Mouse (Mus musculus): ENCODE results near the gene Apol6.
A peak's percentile ranks its signal among the peaks of the same experiment; 100 is the strongest.
"Not testable (repeated sequence)": the region's sequence is repeated elsewhere in the genome, so short reads cannot be mapped to it uniquely, and the experiment has no call there.

The Apol6 gene

DNA sequence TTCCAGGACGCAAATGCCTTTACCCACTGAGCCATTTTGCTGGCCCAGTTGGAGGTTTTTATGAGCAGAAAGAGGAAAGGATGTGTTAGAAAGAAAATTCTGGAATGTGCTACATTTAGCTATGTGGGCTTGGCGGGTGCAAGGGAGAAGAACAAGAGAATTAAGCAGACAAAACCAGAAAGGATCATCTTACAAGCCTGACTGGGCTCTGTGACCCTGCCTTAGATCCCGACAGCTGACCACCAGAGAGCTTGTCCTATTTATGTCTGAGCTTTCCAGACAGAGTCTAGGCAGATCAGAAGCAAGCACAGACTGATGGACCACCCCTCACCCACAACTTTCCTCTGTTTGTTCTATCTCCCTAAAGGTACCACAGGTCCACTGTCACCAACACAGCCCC, 13.3 kb upstream of the Apol6 start:
- DNase-seq (ENCODE audit: low spot score): no peak

GRCm38 (mm10) chr15:77034526-77034925, 10.0 kb upstream of the Apol6 start:
- no peak for DNase-seq (ENCODE audit: low spot score)

- DNase-seq (ENCODE audit: low spot score): no peak
Measured at GRCm38 (mm10) chr15:77035643-77036042, 8.9 kb upstream of the Apol6 start.

DNA sequence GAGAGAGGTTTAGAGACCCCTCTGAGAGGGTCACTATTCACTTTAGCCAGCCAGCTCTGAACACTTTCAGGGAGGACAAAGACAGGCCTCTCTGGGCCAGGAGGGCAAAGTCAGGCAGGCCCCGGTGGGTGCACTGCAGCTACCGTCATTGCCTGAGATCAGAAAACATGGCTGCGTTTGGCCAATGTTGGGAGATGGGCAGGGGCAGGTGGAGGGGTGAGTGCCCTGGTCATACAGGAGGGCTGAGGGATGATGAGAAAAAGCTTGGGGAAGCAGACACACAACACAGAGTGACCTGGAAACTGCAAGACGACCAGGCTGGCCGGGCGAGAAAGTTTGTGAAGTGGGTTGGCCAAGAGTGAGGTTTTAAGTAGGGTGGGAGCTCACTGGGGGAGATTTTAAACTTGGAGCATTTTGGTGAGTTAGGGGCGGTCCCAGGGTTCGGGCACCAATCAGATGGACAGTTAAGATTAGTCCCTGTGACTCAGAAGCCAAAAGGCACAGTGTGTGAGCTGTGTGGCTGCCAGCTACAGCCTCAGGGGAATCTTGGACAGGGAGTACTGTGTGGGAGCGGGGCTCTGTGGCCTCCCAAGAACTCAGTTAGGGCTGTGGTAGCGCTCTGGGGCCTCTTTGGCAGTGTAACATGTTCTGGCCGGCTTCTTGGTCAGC, 8.1 kb upstream of the Apol6 start:
- peak; percentile 72 for DNase-seq (ENCODE audit: low spot score)

GRCm38 (mm10) chr15:77036989-77037277, 7.6 kb upstream of the Apol6 start:
- no peak for DNase-seq (ENCODE audit: low spot score)

GRCm38 (mm10) chr15:77037278-77038161, 7.0 kb upstream of the Apol6 start:
- DNase-seq (ENCODE audit: low spot score): peak; percentile 67

DNA sequence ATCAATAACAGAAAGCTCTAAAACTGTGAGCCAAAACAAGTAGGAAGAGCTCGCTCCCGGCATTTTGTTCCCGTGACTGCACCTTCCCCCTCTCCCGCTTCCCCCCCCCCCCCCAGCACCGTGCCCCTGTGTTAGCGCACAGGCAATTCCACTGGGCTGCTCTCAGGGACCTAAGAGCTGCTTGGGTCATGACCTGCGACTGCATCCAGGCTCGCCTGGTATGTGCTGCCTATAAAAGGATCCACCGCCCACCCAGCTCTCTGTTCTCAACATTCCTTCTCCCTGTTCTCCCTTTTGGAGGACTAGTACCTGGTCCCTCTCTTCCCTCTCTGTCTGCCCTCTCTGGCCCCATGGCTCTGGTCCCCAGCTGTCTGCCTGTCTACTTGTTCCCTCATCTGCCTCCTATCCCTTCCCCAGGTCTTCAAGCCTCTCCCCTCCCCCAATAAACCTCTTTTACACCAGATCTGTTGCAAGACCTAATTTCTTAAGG, 5.3 kb upstream of the Apol6 start:
- no peak for DNase-seq (ENCODE audit: low spot score)

DNA sequence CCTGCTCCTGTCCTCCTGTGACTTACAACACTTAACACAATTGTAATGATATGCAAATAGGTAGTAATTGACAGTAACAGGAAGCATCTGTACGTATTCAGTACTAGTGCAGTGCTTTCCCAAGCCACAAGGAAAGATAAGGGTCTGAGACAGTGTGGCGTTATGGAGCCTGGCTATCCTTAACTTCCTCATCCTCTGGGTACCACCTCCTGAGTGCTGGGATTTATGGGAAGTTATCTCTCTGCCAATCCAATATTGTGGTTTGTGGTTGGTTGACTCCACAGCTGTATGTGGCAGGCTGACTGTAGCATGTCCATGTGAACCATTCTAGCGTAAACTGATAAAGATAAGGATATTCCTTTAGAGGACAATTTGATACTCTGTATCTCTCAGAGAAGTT, 3.7 kb upstream of the Apol6 start:
- no peak for DNase-seq (ENCODE audit: low spot score)

- peak; percentile 44 for DNase-seq (ENCODE audit: low spot score)
Measured at GRCm38 (mm10) chr15:77045609-77046008, 1.1 kb downstream of the Apol6 start.

DNA sequence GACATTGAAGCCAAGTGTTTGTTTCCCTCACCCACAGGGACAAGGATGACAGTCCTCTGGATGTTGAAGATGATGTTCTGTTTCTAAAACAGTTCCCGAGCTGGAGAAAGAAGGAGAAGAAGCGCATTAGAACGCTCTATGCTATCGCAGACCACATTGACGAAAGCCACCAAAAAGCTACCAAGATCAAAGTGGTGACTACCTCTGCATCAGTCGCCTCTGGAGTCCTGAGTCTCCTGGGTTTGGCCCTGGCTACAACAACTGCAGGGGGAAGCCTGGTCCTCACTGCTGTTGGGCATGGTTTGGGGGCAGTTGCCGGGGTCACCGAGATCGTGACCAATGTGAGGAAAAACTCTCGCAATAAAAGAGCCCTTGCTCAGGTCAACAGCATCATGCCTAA, 6.0 kb downstream of the Apol6 start, which contains the start of gene Mb:
Gene Mb, minus strand, starts transcription at position 101 of the 400 bp plus-strand sequence.
- DNase-seq (ENCODE audit: low spot score): no peak

GRCm38 (mm10) chr15:77052176-77052575, 7.6 kb downstream of the Apol6 start:
- DNase-seq (ENCODE audit: low spot score): no peak

DNA sequence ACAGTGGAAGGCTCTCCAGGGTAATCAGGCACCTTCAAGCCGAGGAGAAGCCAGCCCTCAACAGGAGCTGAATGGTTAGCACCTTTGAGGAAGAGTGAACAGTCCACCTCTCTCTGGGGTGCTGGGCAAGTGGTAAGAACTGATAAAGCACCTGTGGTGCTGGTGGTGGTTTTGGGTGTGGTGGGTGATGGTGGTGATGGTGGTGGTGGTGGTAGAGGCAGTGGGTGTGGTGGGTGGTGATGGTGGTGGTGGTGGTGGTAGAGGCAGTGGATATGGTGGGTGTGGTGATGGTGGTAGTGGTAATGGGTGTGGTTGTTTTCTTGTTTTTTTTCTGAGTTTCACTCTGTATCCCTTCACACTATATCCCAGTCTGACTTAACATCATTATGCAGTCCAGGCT, 8.5 kb downstream of the Apol6 start:
- DNase-seq (ENCODE audit: low spot score): no peak

- DNase-seq (ENCODE audit: low spot score): no peak
Measured at GRCm38 (mm10) chr15:77054611-77055175, 10.2 kb downstream of the Apol6 start.

DNA sequence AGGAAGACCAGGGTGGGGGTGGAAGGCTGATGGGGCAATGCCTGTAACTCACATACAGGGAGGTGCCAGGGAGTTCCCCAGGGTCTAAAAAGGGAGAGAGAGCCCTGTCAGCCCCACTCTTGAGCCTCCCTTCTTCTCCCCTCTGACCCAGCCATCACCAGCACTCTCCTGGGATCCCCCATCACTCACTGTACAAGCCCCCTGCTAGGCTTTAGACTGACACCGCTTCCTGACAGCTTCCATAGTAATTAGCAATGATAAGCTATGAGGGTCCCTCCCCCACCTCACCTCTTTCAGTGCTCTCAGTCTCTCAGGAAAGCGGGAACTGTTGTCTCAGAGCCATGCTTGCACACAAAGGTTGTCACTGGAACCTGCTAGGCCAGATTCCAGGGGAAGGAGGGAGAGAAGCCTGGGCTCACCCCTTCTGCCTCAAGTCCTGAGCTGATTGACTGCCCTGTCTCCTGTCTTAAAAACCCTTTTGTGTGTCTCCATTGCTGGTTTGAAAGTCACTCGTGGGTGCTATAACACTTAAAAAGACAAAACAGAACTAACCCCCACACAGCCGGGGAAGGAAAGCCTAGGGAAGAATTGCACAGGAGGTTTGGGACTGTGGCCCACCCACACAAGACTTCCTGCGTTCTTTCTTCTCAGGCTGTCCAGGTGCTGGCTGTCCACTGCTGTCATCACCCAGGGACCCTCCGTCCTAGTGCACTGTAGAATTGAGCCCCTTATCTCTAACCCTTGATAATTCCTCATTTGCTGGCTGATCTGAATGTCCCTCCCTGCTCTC, 11.7 kb downstream of the Apol6 start:
- DNase-seq (ENCODE audit: low spot score): no peak

- no peak for DNase-seq (ENCODE audit: low spot score)
Measured at GRCm38 (mm10) chr15:77056791-77057051, 12.2 kb downstream of the Apol6 start.

DNA sequence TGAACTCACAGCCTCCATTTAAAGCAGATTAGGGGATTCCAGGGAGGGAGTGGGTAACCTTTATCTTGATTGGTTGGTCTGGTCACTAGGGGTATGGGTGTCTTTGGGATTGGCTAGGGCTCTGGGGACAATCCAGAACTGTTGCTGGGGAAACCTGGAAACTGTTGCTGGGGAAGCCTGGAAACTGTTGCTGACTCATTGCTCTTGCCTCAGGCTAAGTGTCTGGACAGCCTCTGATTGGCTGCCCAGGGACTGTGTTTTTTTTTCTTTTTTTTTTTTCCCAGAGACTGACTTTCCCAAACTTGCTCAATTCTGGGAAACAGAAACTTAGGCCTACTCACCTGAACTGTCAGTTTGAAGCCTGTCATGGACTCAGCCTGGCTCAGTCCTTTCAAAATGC, 14.0 kb downstream of the Apol6 start:
- no peak for DNase-seq (ENCODE audit: low spot score)

- DNase-seq (ENCODE audit: low spot score): not testable (repeated sequence)
Measured at GRCm38 (mm10) chr15:77059416-77059815, 14.9 kb downstream of the Apol6 start.

GRCm38 (mm10) chr15:77062746-77063145, 18.2 kb downstream of the Apol6 start:
- DNase-seq (ENCODE audit: low spot score): no peak

DNA sequence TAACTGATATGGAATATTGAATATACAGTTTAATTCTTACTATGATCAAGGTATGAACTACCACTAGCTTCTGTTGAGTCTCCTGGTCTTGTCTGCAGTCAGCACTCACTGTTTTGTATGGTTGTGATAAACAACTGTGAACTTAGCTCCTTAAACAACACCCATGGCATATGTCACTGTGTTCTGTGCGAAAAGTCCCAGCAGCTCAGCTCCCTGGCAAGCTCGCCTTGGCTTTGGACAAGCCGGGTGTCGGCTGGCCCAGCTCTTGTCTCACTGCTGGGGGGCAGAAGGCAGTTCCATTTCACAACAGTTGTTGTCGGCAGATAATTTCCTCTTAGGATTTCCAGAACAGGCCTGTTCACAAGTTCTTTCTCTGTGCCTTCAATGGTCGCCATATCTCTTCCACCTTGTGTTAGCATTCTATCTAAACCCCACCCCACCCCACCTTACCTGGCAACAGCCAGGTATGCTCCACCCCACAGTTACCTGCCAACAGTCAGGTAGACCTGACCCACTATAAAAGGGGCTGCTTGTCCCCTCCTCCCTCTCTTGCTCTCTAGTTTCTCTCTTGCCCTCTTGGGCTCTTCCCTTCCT, 20.8 kb downstream of the Apol6 start:
- no peak for DNase-seq (ENCODE audit: low spot score)

- no peak for DNase-seq (ENCODE audit: low spot score)
Measured at GRCm38 (mm10) chr15:77066233-77066632, 21.7 kb downstream of the Apol6 start.

DNA sequence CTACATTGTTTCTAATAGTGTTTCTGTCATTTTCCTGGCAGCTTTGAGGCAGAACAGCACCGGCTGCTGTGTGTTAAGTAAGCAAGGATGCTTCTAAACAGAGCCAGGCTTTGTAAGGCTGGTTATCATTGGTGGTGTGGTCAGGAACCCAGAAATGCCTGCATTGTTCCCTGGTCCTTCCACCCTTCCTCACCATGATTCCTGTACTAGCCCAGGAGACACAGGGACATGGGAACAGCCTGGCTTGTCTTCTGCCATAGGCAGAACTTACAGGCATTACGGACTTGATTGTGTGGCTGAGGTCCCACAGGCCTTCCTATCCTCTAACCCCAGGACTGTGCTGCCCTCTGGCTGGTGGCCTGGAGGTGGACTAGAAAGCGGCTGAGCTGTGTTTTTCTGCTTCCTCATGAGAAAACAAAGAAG, 23.9 kb downstream of the Apol6 start:
- peak; percentile 38 for DNase-seq (ENCODE audit: low spot score)

DNA sequence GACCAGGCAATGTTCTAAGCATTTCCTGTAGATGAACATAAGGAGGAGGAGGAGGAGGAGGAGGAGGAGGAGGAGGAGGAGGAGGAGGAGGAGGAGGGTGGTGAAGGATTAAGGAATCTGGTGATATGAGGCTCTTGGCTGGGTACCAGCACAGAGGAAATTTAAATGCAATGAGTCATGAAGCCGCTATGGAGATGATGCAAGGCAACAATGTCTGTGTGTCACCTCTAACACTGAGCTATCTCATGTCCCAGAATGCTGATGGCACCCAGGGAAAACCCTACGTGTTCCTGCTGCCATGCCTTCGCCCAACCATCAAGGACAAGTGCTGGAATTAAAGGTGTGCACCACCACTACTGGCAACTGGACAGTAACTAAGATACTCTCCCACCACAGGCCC, 24.5 kb downstream of the Apol6 start:
- DNase-seq (ENCODE audit: low spot score): no peak

Data from ovary, postnatal 36 days (tissue).